Mouse (Mus musculus): ENCODE measurements at regions not wholly inside any gene's neighbourhood (a gene's known extent, or its start where the extent isn't known, plus 50 kb on each side); places are given as distances from the start of the nearest gene placed in this dataset.
A peak's percentile ranks its signal among the peaks of the same experiment; 100 is the strongest.

- no peak for DNase-seq (ENCODE audit: low spot score in 2 of 2)
Observed at GRCm38 (mm10) chr16:30735969-30736368, 136.4 kb downstream of the Fam43a start.

GRCm38 (mm10) chr16:30736662-30737326 is 137.3 kb downstream of the Fam43a start:
- DNase-seq (ENCODE audit: low spot score in 2 of 2), result peak in 1 of 2 experiments; percentile 26

GRCm38 (mm10) chr16:30737524-30737923 is 138.0 kb downstream of the Fam43a start:
- no peak for DNase-seq (ENCODE audit: low spot score in 2 of 2)

- DNase-seq (ENCODE audit: low spot score in 2 of 2), result no peak
Observed at GRCm38 (mm10) chr16:30739651-30740050, 140.1 kb downstream of the Fam43a start.

- no peak for DNase-seq (ENCODE audit: low spot score in 2 of 2)
Observed at GRCm38 (mm10) chr16:30741192-30741591, 141.7 kb downstream of the Fam43a start.

- DNase-seq (ENCODE audit: low spot score in 2 of 2), result no peak
Observed at GRCm38 (mm10) chr16:30742474-30742873, 143.0 kb downstream of the Fam43a start.

- no peak for DNase-seq (ENCODE audit: low spot score in 2 of 2)
Observed at GRCm38 (mm10) chr16:30743566-30743965, 144.0 kb downstream of the Fam43a start.

GRCm38 (mm10) chr16:30744237-30744636 is 144.7 kb downstream of the Fam43a start:
- no peak for DNase-seq (ENCODE audit: low spot score in 2 of 2)

GRCm38 (mm10) chr16:30745598-30746181 is 146.2 kb downstream of the Fam43a start:
- DNase-seq (ENCODE audit: low spot score in 2 of 2), result peak; percentile 22 to 35

- DNase-seq (ENCODE audit: low spot score in 2 of 2), result no peak
Observed at GRCm38 (mm10) chr16:30746211-30746610, 146.7 kb downstream of the Fam43a start.

- no peak for DNase-seq (ENCODE audit: low spot score in 2 of 2)
Observed at GRCm38 (mm10) chr16:30749841-30750240, 150.3 kb downstream of the Fam43a start.

GRCm38 (mm10) chr16:30755771-30756170 is 156.2 kb downstream of the Fam43a start:
- no peak for DNase-seq (ENCODE audit: low spot score in 2 of 2)

GRCm38 (mm10) chr16:30756678-30757077 is 157.2 kb downstream of the Fam43a start:
- no peak for DNase-seq (ENCODE audit: low spot score in 2 of 2)

GRCm38 (mm10) chr16:30757556-30757955 is 158.0 kb downstream of the Fam43a start:
- DNase-seq (ENCODE audit: low spot score in 2 of 2), result no peak

- DNase-seq (ENCODE audit: low spot score in 2 of 2), result no peak
Observed at GRCm38 (mm10) chr16:30758041-30758440, 158.5 kb downstream of the Fam43a start.

GRCm38 (mm10) chr16:30759503-30759902 is 160.0 kb downstream of the Fam43a start:
- DNase-seq (ENCODE audit: low spot score in 2 of 2), result no peak

GRCm38 (mm10) chr16:30761201-30761710 is 161.7 kb downstream of the Fam43a start:
- DNase-seq (ENCODE audit: low spot score in 2 of 2), result no peak

- no peak for DNase-seq (ENCODE audit: low spot score in 2 of 2)
Observed at GRCm38 (mm10) chr16:30762898-30763595, 163.5 kb downstream of the Fam43a start.

- no peak for DNase-seq (ENCODE audit: low spot score in 2 of 2)
Observed at GRCm38 (mm10) chr16:30765591-30765990, 166.1 kb downstream of the Fam43a start.

GRCm38 (mm10) chr16:30769007-30769442 is 169.5 kb downstream of the Fam43a start:
- no peak for DNase-seq (ENCODE audit: low spot score in 2 of 2)

- no peak for DNase-seq (ENCODE audit: low spot score in 2 of 2)
Observed at GRCm38 (mm10) chr16:30769467-30769866, 169.9 kb downstream of the Fam43a start.

GRCm38 (mm10) chr16:30772802-30773201 is 173.3 kb downstream of the Fam43a start:
- no peak for DNase-seq (ENCODE audit: low spot score in 2 of 2)
